Mouse (Mus musculus) left cerebral cortex, adult 11 months (tissue): Measurements from ENCODE around the gene Rad18.

Source experiments
- DNase-seq: peaks from one replicate; pipeline ENCODE4 v3.0.0; 2022; ENCODE audit warnings: low spot score

The Rad18 gene

DNA sequence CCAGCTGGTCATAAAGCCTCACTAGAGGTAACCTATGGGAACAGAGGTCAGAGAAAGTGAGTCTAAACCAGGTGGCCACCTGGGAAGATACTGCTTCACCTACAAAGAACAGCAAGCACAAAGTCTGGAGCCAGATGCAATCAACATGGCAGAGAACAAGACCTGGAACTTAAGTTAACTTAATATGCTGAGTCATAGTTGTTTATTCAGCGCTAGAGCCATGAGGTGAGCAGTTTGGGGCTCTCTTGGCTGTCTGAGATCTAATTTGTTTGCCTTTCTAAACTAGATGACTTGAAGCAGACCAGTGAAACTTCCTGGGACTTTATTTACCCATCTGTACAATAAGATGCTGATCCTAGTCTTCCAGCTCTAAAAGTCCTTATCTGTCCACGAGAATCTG, 12.4 kb downstream of the Rad18 start:
- DNase-seq, result no peak

DNA sequence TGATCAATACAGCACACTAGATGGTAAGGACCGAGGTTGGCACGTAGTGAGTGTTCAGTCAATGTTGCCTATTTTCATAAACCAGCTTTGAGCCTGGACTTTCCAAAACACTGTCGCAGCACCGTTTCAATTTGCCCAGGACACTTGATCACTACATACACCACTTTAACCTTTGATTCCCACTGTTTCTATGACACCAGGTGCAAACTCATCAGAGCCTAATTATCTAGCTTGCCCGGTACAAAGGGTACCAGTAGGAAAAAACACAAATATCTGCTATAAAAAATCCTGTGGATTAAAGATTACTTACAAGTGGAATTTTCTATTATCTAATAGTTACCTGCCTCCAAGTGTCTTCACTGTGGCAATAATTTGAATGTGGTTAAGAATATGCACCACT, 64.4 kb downstream of the Rad18 start:
- no peak for DNase-seq

DNA sequence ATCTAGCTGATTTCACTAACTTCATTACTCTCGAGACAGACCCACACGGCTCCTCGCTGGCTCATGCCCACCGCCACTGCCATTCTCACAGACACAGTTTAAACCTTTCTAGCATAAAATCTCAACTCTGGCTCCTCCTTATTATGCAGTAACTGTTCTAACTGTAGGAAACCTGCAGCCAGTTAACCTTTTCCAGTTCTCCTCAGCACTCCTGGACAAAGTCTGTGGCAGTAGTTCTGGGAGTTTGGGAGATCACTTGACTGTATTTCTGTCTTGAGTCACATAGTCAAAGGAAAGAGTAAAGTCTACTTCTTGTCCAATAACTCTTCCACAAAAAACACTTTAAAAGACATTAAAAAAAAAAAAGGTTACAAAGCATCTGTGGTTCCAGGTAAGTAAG, 66.2 kb downstream of the Rad18 start:
- DNase-seq, result no peak

DNA sequence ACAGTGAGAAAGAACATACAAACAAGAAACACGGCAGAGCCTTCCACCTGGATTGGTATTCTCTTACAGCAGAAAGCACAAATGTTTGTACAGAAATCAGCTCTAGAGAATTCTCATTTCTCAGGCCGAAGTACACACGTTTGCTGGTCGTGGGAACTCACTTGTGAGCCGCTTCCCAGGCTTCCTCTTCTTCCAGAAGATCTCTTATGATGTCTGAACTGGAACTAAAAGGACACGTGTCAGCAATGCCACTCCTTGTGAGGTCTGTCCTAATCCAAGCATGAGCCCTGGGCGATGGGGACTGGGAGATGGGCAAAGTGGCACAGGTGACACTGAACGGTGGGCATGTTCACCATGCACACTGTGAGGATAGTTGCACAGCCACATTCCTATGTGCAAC, 68.2 kb downstream of the Rad18 start:
- no peak for DNase-seq

- no peak for DNase-seq
Measured at GRCm38 (mm10) chr6:112622321-112622720, 74.2 kb downstream of the Rad18 start.

DNA sequence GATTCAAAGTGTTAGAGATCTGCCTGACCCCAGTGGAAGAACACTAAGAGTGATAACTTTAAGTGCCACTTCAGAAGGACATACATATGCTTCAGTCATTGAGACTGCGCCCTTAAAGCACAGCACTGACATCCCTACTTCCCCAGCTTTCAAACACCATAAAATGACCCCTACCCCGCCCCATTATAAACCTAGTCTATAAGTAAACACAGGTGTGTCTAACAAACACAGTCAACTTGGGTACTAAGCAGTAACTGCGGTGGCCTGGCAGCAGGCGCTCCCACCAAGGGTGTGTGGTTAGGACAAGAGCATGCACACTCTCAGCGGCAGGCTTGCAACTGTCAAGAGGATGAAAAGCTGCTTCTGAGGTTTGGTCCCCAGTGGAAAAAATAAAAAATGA, 76.5 kb downstream of the Rad18 start:
- DNase-seq, result no peak

- DNase-seq, result no peak
Measured at GRCm38 (mm10) chr6:112617728-112618318, 78.7 kb downstream of the Rad18 start.

- no peak for DNase-seq
Measured at GRCm38 (mm10) chr6:112609027-112609426, 87.5 kb downstream of the Rad18 start.

DNA sequence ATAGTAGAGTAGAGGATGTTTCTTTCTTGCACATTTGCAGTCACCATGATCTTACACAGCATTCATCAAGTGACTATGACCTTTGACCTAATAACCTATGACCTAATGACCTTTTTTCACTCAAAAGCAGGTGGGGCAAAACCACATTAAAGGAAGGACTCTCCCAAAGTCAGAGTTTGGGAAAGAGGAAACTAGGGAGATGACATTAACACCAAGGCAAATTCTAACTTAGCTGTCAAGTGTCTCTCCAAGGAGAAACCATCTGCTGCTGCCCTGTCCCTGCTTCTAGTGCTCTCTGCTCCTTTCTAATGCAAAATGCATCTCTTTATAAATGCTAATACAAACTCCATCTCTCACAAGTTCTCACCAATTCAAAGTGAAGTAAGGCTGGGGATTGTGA, 92.6 kb downstream of the Rad18 start:
- DNase-seq, result no peak

DNA sequence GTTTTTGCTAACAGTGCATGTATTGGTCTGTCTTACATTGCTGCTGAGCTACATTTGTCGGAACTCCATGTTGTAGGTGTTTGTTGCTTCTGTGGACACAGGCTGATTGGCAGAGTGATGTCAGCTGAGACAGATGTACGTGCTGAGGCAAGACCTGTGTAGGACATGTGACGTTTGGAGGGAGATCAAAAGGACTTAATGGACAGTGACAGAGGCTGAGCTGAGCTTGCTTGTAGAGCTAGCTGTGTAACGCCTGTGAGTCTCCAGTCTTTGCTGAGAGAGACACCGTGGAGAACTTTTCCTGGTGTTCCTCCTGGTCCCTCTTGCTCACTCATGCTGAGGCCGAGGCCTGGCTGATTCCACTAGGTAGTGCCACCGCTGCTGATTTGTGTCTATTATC, 101.5 kb downstream of the Rad18 start:
- DNase-seq, result no peak

GRCm38 (mm10) chr6:112587912-112588311, 108.6 kb downstream of the Rad18 start:
- no peak for DNase-seq

- DNase-seq, result no peak
Measured at GRCm38 (mm10) chr6:112586999-112587398, 109.5 kb downstream of the Rad18 start.

GRCm38 (mm10) chr6:112584961-112585360, 111.5 kb downstream of the Rad18 start:
- DNase-seq, result no peak

DNA sequence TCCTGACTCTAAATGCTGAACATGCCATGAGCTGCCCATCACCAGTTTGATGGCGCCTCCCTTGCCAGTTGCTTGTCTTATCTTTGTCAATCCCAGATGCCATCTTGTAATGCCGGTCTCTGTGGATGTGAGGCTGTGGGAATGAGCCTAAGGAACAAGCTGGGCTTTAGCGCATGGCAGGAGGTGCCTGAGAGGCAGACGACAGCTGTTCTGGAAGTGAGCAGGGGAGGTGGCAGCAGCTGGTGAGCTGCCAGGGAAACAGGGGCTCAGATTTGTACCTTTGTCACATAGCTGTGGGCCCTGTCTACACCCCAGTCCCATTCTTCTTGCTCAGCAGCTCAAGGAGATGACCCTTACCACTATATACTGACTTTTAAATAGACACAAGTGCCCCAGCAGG, 114.5 kb downstream of the Rad18 start:
- DNase-seq, result no peak

DNA sequence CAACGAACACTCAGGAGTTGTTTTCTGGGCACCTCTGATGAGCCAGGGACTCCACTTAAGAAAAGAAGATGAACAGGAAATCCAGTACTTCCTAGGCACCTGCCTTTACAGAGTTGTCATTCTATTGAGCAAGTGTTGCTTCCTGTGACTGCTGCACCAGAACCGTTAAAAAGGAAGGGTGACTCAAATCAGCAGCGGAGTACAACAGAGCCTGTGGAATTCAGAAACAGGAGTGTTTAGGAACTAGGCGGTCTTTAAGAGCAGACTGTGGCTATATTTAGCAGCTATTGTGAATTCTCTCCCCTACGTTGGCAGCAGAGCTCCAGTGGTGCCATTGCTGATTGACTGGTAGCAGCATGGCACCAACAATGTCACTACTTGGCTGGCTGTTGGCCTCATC, 119.3 kb downstream of the Rad18 start:
- no peak for DNase-seq

- DNase-seq, result no peak
Measured at GRCm38 (mm10) chr6:112574558-112574957, 121.9 kb downstream of the Rad18 start.

- no peak for DNase-seq
Measured at GRCm38 (mm10) chr6:112570413-112570812, 126.1 kb downstream of the Rad18 start.
